Mouse (Mus musculus) hindbrain, embryonic 10.5 days (tissue): ENCODE measurements around the gene Prmt1. TPM values are rescaled to one million over a fixed set of nuclear protein-coding genes. Genes with fewer than 3 reads are reported as not detected.

Experiments
- DNase-seq: peaks from one replicate; pipeline ENCODE4 v3.0.0-alpha.2; 2017; ENCODE audit warnings: low spot score
- H3K27ac ChIP-seq: fragments of 300-500 bp; sonication (generic); 2 replicates; pipeline ENCODE4 v1.5.1; 2016; ENCODE audit warnings: mild to moderate bottlenecking, moderate library complexity
- H3K27me3 ChIP-seq: fragments of 300-500 bp; sonication (generic); 2 replicates; pipeline ENCODE4 v1.6.1; 2016; ENCODE audit warnings: mild to moderate bottlenecking; ENCODE audit not compliant: poor library complexity, insufficient read depth, severe bottlenecking
- H3K36me3 ChIP-seq: fragments of 300-500 bp; sonication (generic); 2 replicates; pipeline ENCODE4 v1.6.1; 2016; ENCODE audit warnings: mild to moderate bottlenecking, moderate library complexity
- H3K4me1 ChIP-seq: fragments of 300-500 bp; sonication (generic); replicated peaks from 2 replicates; pipeline ENCODE4 v1.6.1; 2016; ENCODE audit warnings: mild to moderate bottlenecking
- H3K4me3 ChIP-seq: fragments of 300-500 bp; sonication (generic); 2 replicates; pipeline ENCODE4 v1.5.1; 2016; ENCODE audit warnings: mild to moderate bottlenecking, moderate library complexity
- H3K9me3 ChIP-seq: fragments of 300-500 bp; sonication (generic); 2 replicates; pipeline ENCODE4 v1.6.1; 2016; ENCODE audit warnings: mild to moderate bottlenecking, moderate library complexity
- WGBS: fragments of 180-500 bp; shearing (Covaris S2); methylation state at CpG from one replicate; pipeline ENCODE4 v1.1.7; 2016; 5-methylcytosine and 5-hydroxymethylcytosine counted together
- polyA plus RNA-seq: library from polyadenylated mRNA; unstranded; fragments of >200 nt; fragmentation: Nextera tagmentation; extraction: Ambion mirVana; gene quantifications from 2 replicates; pipeline ENCODE4 v1.2.1, GENCODE M21; 2016

Gene Prmt1
- polyA plus RNA-seq, 1 experiment from 2014 or later: 843 TPM

DNA sequence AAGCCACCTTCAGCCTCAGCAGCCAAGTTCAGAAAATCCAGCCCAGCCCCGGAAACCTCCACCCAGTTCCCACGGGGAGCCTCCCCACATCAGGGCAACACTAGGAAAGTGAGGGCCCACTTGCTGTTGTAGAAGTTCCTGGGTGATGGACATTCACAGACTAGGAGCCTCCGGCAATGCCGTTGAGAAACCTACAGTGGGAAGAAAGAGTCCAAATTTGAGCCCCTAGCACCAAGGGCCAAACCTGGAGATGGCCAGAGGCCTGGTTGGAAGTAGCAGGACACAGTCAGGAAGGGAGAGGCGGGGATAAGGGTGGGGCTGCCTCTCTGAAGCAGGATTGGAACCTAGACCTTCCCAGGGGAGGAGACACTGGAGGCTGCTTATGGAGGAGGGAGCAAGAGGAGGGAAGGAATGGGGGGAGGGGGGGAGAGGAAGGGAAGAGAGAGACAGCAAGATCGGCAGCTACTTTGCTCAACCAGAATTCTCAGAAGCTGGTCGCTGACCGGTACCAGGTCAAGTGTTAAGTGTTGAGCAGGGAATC, 32.7 kb upstream of the Prmt1 start:
- Histone ChIP-seq H3K36me3 (peaks cover under 1% of the 10 kb centered on the region; the same call in 1 of the 2 replicates), H3K4me1 (peaks cover 50% of the 10 kb centered on the region), H3K9me3 (no peaks in the 10 kb centered on the region), H3K27me3 (peaks cover 12% of the 10 kb centered on the region; the same call in 1 of the 2 replicates), H3K27ac (peak overlapping the region; percentile 42; the same call in 1 of the 2 replicates), H3K4me3 (peak overlapping the region; percentile 14)
- DNase-seq: no peak
- WGBS: 41% methylated on average over 8 of the region's 8 CpGs

- Histone ChIP-seq H3K4me3 (peak within 1 kb of the TSS; percentile 68), H3K27ac (peak within 1 kb of the TSS; percentile 91), H3K36me3 (peaks cover 17% of the 10 kb centered on the region), H3K9me3 (no peaks in the 10 kb centered on the region), H3K4me1 (peaks cover 60% of the 10 kb centered on the region), H3K27me3 (peaks cover 12% of the 10 kb centered on the region; the same call in 1 of the 2 replicates)
- WGBS: under 1% methylated on average over 36 of the region's 36 CpGs
- peak; percentile 90 for DNase-seq
Observed at GRCm38 (mm10) chr7:45017242-45018061, 31.1 kb upstream of the Prmt1 start, which contains the start of gene Rras. Rras (plus strand) TSS chr7:45017961.

DNA sequence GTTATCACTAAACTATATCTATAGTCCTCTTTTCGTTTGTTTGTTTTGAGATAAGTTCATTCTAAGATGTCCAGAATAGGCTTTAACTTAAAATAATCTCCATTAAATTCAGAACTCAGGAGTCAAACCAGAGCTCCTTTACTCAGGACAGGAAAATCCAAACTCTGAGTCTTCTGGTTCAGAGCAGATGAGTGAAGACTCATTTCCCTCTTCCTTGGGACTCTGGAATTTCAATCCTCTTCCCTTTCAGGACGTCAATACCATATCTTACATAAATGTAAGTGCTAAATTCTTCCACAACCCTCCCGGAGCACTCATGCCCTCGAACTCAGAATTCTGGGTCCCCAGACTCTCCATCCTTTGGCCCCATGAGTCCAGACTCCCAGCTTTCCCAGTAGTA, 30.4 kb upstream of the Prmt1 start:
- peaks cover 60% of the 10 kb centered on the region for H3K4me1 ChIP-seq
- peak overlapping the region; percentile 68 for H3K4me3 ChIP-seq
- peaks cover 24% of the 10 kb centered on the region for H3K36me3 ChIP-seq
- peaks cover 12% of the 10 kb centered on the region; the same call in 1 of the 2 replicates for H3K27me3 ChIP-seq
- WGBS: 5% methylated on average over 4 of the region's 4 CpGs
- no peak for DNase-seq
- peak overlapping the region; percentile 91 for H3K27ac ChIP-seq
- no peaks in the 10 kb centered on the region for H3K9me3 ChIP-seq

DNA sequence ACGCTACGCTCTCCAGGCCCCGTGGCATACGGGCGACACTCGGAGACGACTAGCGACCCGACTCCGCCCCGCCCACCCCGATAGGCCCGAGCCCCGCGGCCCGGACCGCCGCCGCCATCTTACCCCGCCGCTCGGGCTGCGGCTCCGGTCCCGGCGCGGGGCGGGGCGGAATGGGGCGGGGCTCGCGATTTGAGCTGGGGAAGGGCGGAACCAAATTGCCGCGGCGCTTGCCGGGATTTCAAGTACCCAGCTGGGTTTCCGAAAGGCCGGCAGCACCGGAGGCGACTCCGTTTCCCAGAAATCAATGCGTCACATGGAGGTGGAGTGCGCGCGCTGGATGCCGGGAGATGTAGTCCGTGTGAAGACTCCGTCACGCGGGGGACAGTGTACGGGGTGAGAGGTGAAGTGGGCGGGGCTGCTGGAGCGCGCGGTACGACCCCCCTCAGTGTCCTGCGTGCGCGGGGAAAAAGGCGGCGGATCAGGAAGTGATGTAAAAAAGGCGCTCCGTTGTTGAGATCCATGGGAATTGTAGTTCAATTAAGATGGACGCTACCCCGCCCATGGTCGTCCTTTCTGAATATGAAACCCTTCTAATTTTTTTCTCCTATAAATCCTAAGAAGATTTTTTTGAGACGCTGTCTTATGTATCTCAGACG, 29.7 kb upstream of the Prmt1 start, which contains the start of gene Scaf1:
Gene Scaf1, minus strand, starts transcription at position 407 of the 656 bp plus-strand sequence.
- under 1% methylated on average over 69 of the region's 69 CpGs for WGBS
- H3K9me3 ChIP-seq: no peaks in the 10 kb centered on the region
- H3K27ac ChIP-seq: peak within 1 kb of the TSS; percentile 91
- peaks cover 56% of the 10 kb centered on the region for H3K4me1 ChIP-seq
- H3K36me3 ChIP-seq: peaks cover 31% of the 10 kb centered on the region
- H3K4me3 ChIP-seq: peak within 1 kb of the TSS; percentile 68
- peak; percentile 100 for DNase-seq
- peaks cover 12% of the 10 kb centered on the region; the same call in 1 of the 2 replicates for H3K27me3 ChIP-seq

DNA sequence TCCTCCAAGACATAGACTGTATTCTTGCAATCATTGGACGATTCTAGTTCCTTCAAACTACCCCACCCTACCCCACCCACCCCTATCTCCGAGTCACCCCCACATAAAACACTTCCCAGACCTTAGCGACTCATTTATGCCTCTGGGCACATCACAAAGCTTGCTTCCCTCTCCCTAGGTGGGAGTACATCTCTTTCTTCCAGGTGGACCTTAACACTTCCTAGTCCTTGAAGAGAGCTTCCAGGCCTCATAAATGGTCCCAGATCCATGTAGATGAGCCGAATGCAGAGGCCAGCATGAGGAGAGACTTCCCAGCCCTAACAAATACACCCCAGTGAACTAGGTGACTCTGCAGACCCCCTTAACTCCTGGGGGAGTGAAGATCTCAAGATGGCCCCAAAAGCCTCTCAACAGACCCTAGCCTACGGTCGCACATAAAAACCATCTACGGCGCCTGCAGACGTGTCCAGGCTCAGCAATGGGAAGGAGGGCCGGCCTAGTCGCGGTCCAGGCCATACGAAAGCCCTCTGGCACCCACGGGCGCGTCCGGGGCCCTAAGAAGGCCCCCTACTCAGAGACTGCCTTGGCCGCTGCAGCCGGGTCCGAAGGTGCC, 29.1 kb upstream of the Prmt1 start:
- Histone ChIP-seq H3K4me3 (peak overlapping the region; percentile 68), H3K27ac (peak overlapping the region; percentile 91), H3K4me1 (peaks cover 53% of the 10 kb centered on the region), H3K9me3 (no peaks in the 10 kb centered on the region), H3K36me3 (peaks cover 37% of the 10 kb centered on the region), H3K27me3 (peaks cover 12% of the 10 kb centered on the region; the same call in 1 of the 2 replicates)
- WGBS: 3% methylated on average over 20 of the region's 20 CpGs
- no peak for DNase-seq

DNA sequence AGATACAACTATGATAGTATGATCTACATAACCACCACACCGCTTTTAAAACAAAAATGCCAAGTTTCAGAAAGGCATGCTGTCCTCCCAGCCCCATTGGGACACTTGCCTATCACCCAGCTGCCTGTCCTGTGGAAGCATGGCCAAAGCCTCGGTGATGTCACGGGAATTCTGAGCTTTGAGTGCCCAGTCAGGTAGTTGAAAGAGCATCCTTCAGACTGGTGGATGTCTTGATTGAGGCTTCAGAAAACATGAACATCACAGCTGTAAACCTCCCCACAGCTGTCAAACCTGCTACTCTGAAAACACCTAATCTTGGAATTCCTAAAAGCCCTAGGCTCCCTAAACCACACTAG, 27.7 kb upstream of the Prmt1 start:
- WGBS: 95% methylated on average over 3 of the region's 3 CpGs
- H3K27ac ChIP-seq: no peak overlapping the region
- peaks cover 8% of the 10 kb centered on the region; the same call in 1 of the 2 replicates for H3K27me3 ChIP-seq
- no peaks in the 10 kb centered on the region for H3K9me3 ChIP-seq
- H3K4me1 ChIP-seq: peaks cover 46% of the 10 kb centered on the region
- no peak for DNase-seq
- no peak overlapping the region for H3K4me3 ChIP-seq
- peaks cover 51% of the 10 kb centered on the region for H3K36me3 ChIP-seq

GRCm38 (mm10) chr7:45013366-45014095, 27.2 kb upstream of the Prmt1 start:
- no peak for DNase-seq
- Histone ChIP-seq H3K27ac (no peak overlapping the region), H3K4me1 (peaks cover 41% of the 10 kb centered on the region), H3K9me3 (no peaks in the 10 kb centered on the region), H3K36me3 (peaks cover 56% of the 10 kb centered on the region), H3K4me3 (peak overlapping the region; percentile 14), H3K27me3 (0 out of 2 replicates have a peak, but pooled peaks cover 2% of the 10 kb centered on the region)
- 94% methylated on average over 16 of the region's 16 CpGs for WGBS

DNA sequence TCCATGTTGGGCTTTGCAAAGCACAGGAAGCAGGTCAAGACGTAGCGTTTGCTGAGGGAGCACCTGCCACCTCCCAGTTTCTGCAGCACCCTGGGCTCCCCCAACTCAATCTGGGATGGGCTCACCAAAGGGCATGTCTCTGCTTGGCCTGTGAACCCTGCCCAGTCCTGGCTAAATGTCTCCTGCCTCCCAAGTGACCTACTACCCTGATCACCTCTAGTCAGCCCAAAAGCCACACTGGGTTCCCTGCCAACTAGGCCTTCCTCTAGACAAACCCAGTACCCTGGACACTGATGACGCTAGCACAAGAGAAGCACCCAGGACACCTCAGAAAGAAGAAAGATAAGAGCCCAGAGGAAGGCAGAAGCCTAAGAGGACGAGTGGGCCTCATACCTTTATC, 26.5 kb upstream of the Prmt1 start:
- WGBS: 81% methylated on average over 4 of the region's 4 CpGs
- DNase-seq: no peak
- Histone ChIP-seq H3K4me1 (peaks cover 34% of the 10 kb centered on the region), H3K36me3 (peaks cover 63% of the 10 kb centered on the region), H3K9me3 (no peaks in the 10 kb centered on the region), H3K4me3 (peak overlapping the region; percentile 14; the same call in 1 of the 2 replicates), H3K27ac (no peak overlapping the region), H3K27me3 (no peaks in the 10 kb centered on the region)

DNA sequence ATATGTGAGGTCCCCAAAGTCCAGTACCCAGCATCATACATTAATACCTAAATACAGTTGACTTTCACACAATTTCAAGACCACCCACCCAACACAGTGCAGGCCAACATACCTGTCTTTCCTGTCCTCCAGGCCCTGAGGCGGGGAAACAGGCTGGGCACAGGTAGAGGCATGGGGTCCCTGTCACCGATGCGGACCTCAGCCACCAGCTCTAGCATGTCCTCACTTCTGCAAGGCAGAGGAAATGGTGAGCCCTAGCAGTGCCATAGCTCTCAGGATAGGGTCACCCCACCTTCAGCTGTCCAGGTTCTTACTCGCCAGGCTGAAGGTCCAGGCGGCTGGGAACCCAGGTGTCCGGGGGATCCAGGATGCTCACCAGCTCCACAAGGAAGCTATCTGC, 25.6 kb upstream of the Prmt1 start:
- H3K27ac ChIP-seq: no peak overlapping the region
- H3K4me1 ChIP-seq: peaks cover 29% of the 10 kb centered on the region
- H3K36me3 ChIP-seq: peaks cover 71% of the 10 kb centered on the region
- H3K4me3 ChIP-seq: no peak overlapping the region
- no peak for DNase-seq
- no peaks in the 10 kb centered on the region for H3K9me3 ChIP-seq
- H3K27me3 ChIP-seq: no peaks in the 10 kb centered on the region
- WGBS: 98% methylated on average over 6 of the region's 6 CpGs

DNA sequence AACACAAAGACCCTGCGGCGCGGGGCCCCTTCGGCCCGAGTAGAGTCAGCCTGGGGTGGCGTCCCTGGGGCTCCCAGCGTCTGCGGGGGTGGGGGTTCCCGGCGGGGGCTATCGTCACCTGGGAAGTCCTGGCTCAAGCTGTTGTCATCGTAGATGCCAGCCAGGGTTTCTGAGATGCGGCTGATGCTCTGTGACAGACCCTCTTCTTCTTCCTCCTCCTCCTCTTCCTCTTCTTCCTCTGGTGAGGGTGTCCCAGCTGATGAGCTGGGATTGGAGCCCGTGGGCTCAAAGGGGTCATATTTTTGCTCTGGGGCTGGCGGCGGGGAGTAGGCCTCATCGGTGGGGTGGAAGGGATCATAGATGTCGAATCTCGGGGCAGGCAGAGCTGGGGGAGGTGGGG, 22.0 kb upstream of the Prmt1 start:
- DNase-seq: no peak
- H3K27me3 ChIP-seq: no peaks in the 10 kb centered on the region
- whole genome bisulfite sequencing: 97% methylated on average over 19 of the region's 19 CpGs
- H3K36me3 ChIP-seq: peaks cover 100% of the 10 kb centered on the region
- H3K4me1 ChIP-seq: peaks cover 7% of the 10 kb centered on the region; the same call in 1 of the 2 replicates
- no peaks in the 10 kb centered on the region for H3K9me3 ChIP-seq
- no peak overlapping the region for H3K4me3 ChIP-seq
- H3K27ac ChIP-seq: no peak overlapping the region

GRCm38 (mm10) chr7:45007846-45008245, 21.5 kb upstream of the Prmt1 start:
- H3K4me3 ChIP-seq: no peak overlapping the region
- 96% methylated on average over 30 of the region's 30 CpGs for WGBS

GRCm38 (mm10) chr7:45007141-45007540, 20.8 kb upstream of the Prmt1 start:
- Histone ChIP-seq H3K9me3 (no peaks in the 10 kb centered on the region), H3K4me1 (no peaks in the 10 kb centered on the region), H3K27me3 (no peaks in the 10 kb centered on the region), H3K36me3 (peaks cover 100% of the 10 kb centered on the region), H3K27ac (no peak overlapping the region), H3K4me3 (no peak overlapping the region; the same call in 1 of the 2 replicates)
- WGBS: 96% methylated on average over 29 of the region's 29 CpGs
- DNase-seq: no peak

More at GRCm38 (mm10) chr7:45007846-45008245, 21.5 kb upstream of the Prmt1 start:
- H3K4me1 ChIP-seq: peaks cover 2% of the 10 kb centered on the region; the same call in 1 of the 2 replicates
- H3K27ac ChIP-seq: no peak overlapping the region
- H3K36me3 ChIP-seq: peaks cover 100% of the 10 kb centered on the region
- no peaks in the 10 kb centered on the region for H3K27me3 ChIP-seq
- no peak for DNase-seq
- H3K9me3 ChIP-seq: no peaks in the 10 kb centered on the region
